Mouse (Mus musculus) limb, embryonic 10.5 days (tissue): ENCODE results near the gene Wif1. TPM values are rescaled to one million over a fixed set of nuclear protein-coding genes. Genes with fewer than 3 reads are reported as not detected.

ENCODE experiments used
- DNase-seq: peaks from one replicate; pipeline ENCODE4 v3.0.0-alpha.2; 2017; ENCODE audit warnings: low spot score
- H3K27ac ChIP-seq: fragments of 300-500 bp; sonication (generic); 2 replicates; pipeline ENCODE4 v1.5.1; 2016; ENCODE audit warnings: mild to moderate bottlenecking
- H3K27me3 ChIP-seq: fragments of 300-500 bp; sonication (generic); 2 replicates; pipeline ENCODE4 v1.6.1; 2016; ENCODE audit warnings: low read depth, mild to moderate bottlenecking; ENCODE audit not compliant: poor library complexity, severe bottlenecking
- H3K36me3 ChIP-seq: fragments of 300-500 bp; sonication (generic); 2 replicates; pipeline ENCODE4 v1.6.1; 2016; ENCODE audit warnings: mild to moderate bottlenecking, moderate library complexity
- H3K4me1 ChIP-seq: fragments of 300-500 bp; sonication (generic); 2 replicates; pipeline ENCODE4 v1.6.1; 2016
- H3K4me3 ChIP-seq: fragments of 300-500 bp; sonication (generic); 2 replicates; pipeline ENCODE4 v1.5.1; 2016; ENCODE audit warnings: mild to moderate bottlenecking, moderate library complexity
- H3K9me3 ChIP-seq: fragments of 300-500 bp; sonication (generic); replicated peaks from 2 replicates; pipeline ENCODE4 v1.6.1; 2016; ENCODE audit warnings: mild to moderate bottlenecking
- WGBS: fragments of 180-500 bp; shearing (Covaris S2); methylation state at CpG from one replicate; pipeline ENCODE4 v1.1.7; 2016; 5-methylcytosine and 5-hydroxymethylcytosine counted together
- polyA plus RNA-seq: library from polyadenylated mRNA; unstranded; fragments of >200 nt; fragmentation: Nextera tagmentation; extraction: Ambion mirVana; gene quantifications from 2 replicates; pipeline ENCODE4 v1.2.1, GENCODE M21; 2016

Gene Wif1
- 18.1 and 35.8 TPM in 2 replicates for polyA plus RNA-seq

GRCm38 (mm10) chr10:121033826-121034568 lies at the start of gene Wif1:
Gene Wif1, plus strand, starts transcription at chr10:121033960.
- peak; percentile 95 for DNase-seq
- WGBS: 1% methylated on average over 49 of the region's 49 CpGs
- Histone ChIP-seq H3K4me1 (peaks cover 44% of the 10 kb centered on the region), H3K9me3 (no peaks in the 10 kb centered on the region), H3K27ac (peak within 1 kb of the TSS; percentile 86), H3K4me3 (peak within 1 kb of the TSS; percentile 67), H3K36me3 (no peaks in the 10 kb centered on the region), H3K27me3 (peaks cover 4% of the 10 kb centered on the region; the same call in 1 of the 2 replicates)

GRCm38 (mm10) chr10:121002135-121002534 lies 31.6 kb upstream of the Wif1 start:
- H3K27me3 ChIP-seq: peaks cover under 1% of the 10 kb centered on the region; the same call in 1 of the 2 replicates
- H3K4me3 ChIP-seq: no peak overlapping the region
- no peaks in the 10 kb centered on the region for H3K9me3 ChIP-seq
- WGBS: 89% methylated on average over 2 of the region's 2 CpGs
- H3K36me3 ChIP-seq: no peaks in the 10 kb centered on the region
- no peak for DNase-seq
- H3K4me1 ChIP-seq: no peaks in the 10 kb centered on the region
- H3K27ac ChIP-seq: no peak overlapping the region

GRCm38 (mm10) chr10:121011496-121011895 lies 22.3 kb upstream of the Wif1 start:
- H3K4me1 ChIP-seq: peaks cover 2% of the 10 kb centered on the region
- no peaks in the 10 kb centered on the region for H3K36me3 ChIP-seq
- no peaks in the 10 kb centered on the region for H3K27me3 ChIP-seq
- H3K27ac ChIP-seq: no peak overlapping the region
- H3K9me3 ChIP-seq: no peaks in the 10 kb centered on the region
- no peak overlapping the region for H3K4me3 ChIP-seq
- 86% methylated on average over 4 of the region's 4 CpGs for WGBS
- DNase-seq: no peak

GRCm38 (mm10) chr10:121016291-121016690 lies 17.5 kb upstream of the Wif1 start:
- H3K4me1 ChIP-seq: peaks cover 23% of the 10 kb centered on the region
- no peak for DNase-seq
- WGBS: 54% methylated on average over 8 of the region's 8 CpGs
- H3K36me3 ChIP-seq: no peaks in the 10 kb centered on the region
- no peak overlapping the region for H3K27ac ChIP-seq
- H3K27me3 ChIP-seq: no peaks in the 10 kb centered on the region
- H3K4me3 ChIP-seq: no peak overlapping the region
- no peaks in the 10 kb centered on the region for H3K9me3 ChIP-seq

- Histone ChIP-seq H3K9me3 (no peaks in the 10 kb centered on the region), H3K4me3 (no peak overlapping the region), H3K27ac (no peak overlapping the region), H3K36me3 (no peaks in the 10 kb centered on the region), H3K4me1 (peaks cover 27% of the 10 kb centered on the region), H3K27me3 (no peaks in the 10 kb centered on the region)
- whole genome bisulfite sequencing: 21% methylated on average over 18 of the region's 18 CpGs
- no peak for DNase-seq
Observed at GRCm38 (mm10) chr10:121016711-121017503, 16.9 kb upstream of the Wif1 start.

GRCm38 (mm10) chr10:121022951-121023350 lies 10.8 kb upstream of the Wif1 start:
- no peaks in the 10 kb centered on the region for H3K36me3 ChIP-seq
- no peak overlapping the region for H3K27ac ChIP-seq
- 56% methylated on average over 5 of the region's 5 CpGs for WGBS
- H3K9me3 ChIP-seq: no peaks in the 10 kb centered on the region
- H3K4me3 ChIP-seq: no peak overlapping the region
- no peak for DNase-seq
- peaks cover 25% of the 10 kb centered on the region for H3K4me1 ChIP-seq
- no peaks in the 10 kb centered on the region for H3K27me3 ChIP-seq

- no peak for DNase-seq
- no peak overlapping the region for H3K27ac ChIP-seq
- peaks cover 4% of the 10 kb centered on the region; the same call in 1 of the 2 replicates for H3K27me3 ChIP-seq
- H3K4me3 ChIP-seq: no peak overlapping the region
- peaks cover 39% of the 10 kb centered on the region for H3K4me1 ChIP-seq
- WGBS: 16% methylated on average over 7 of the region's 7 CpGs
- H3K9me3 ChIP-seq: no peaks in the 10 kb centered on the region
- no peaks in the 10 kb centered on the region for H3K36me3 ChIP-seq
Observed at GRCm38 (mm10) chr10:121031802-121032201, 2.0 kb upstream of the Wif1 start.

GRCm38 (mm10) chr10:121033128-121033791 lies 500 bp upstream of the Wif1 start:
- Histone ChIP-seq H3K36me3 (no peaks in the 10 kb centered on the region), H3K27me3 (peaks cover 4% of the 10 kb centered on the region; the same call in 1 of the 2 replicates), H3K27ac (peak overlapping the region; percentile 86), H3K4me3 (peak overlapping the region; percentile 67), H3K4me1 (peaks cover 39% of the 10 kb centered on the region), H3K9me3 (no peaks in the 10 kb centered on the region)
- WGBS: 1% methylated on average over 25 of the region's 25 CpGs
- peak; percentile 82 for DNase-seq

GRCm38 (mm10) chr10:121034569-121034947 lies 798 bp downstream of the Wif1 start:
- peak overlapping the region; percentile 67 for H3K4me3 ChIP-seq
- WGBS: 14% methylated on average over 5 of the region's 5 CpGs
- no peaks in the 10 kb centered on the region for H3K36me3 ChIP-seq
- peaks cover 48% of the 10 kb centered on the region for H3K4me1 ChIP-seq
- H3K9me3 ChIP-seq: no peaks in the 10 kb centered on the region
- DNase-seq: no peak
- H3K27me3 ChIP-seq: peaks cover 4% of the 10 kb centered on the region; the same call in 1 of the 2 replicates
- H3K27ac ChIP-seq: peak overlapping the region; percentile 86; the same call in 1 of the 2 replicates

GRCm38 (mm10) chr10:121038556-121039284 lies 5.0 kb downstream of the Wif1 start:
- Histone ChIP-seq H3K4me1 (peaks cover 52% of the 10 kb centered on the region), H3K9me3 (no peaks in the 10 kb centered on the region), H3K36me3 (no peaks in the 10 kb centered on the region), H3K27ac (no peak overlapping the region), H3K4me3 (no peak overlapping the region), H3K27me3 (peaks cover 4% of the 10 kb centered on the region; the same call in 1 of the 2 replicates)
- no peak for DNase-seq
- WGBS: 75% methylated on average over 4 of the region's 4 CpGs

GRCm38 (mm10) chr10:121040911-121041310 lies 7.2 kb downstream of the Wif1 start:
- peak; percentile 84 for DNase-seq
- H3K4me1 ChIP-seq: peaks cover 41% of the 10 kb centered on the region
- H3K4me3 ChIP-seq: 0 out of 2 replicates have a peak overlapping the region, but pooled peaks have one; percentile 10
- 35% methylated on average over 14 of the region's 14 CpGs for WGBS
- H3K9me3 ChIP-seq: no peaks in the 10 kb centered on the region
- H3K27ac ChIP-seq: peak overlapping the region; percentile 78
- no peaks in the 10 kb centered on the region for H3K36me3 ChIP-seq
- no peaks in the 10 kb centered on the region for H3K27me3 ChIP-seq

- no peaks in the 10 kb centered on the region for H3K4me1 ChIP-seq
- H3K27ac ChIP-seq: no peak overlapping the region
- H3K4me3 ChIP-seq: no peak overlapping the region
- WGBS: 86% methylated on average over 10 of the region's 10 CpGs
- DNase-seq: no peak
- H3K27me3 ChIP-seq: no peaks in the 10 kb centered on the region
- no peaks in the 10 kb centered on the region for H3K9me3 ChIP-seq
- no peaks in the 10 kb centered on the region for H3K36me3 ChIP-seq
Observed at GRCm38 (mm10) chr10:121047440-121047839, 13.7 kb downstream of the Wif1 start.
